Mouse (Mus musculus): ENCODE measurements around the gene Tmem63c. TPM values are rescaled to one million over a fixed set of nuclear protein-coding genes. Genes with fewer than 3 reads are reported as not detected.
A peak's percentile ranks its signal among the peaks of the same experiment; 100 is the strongest.

Gene Tmem63c
- polyA plus RNA-seq (2015; fragmentation: Nextera tagmentation; extraction: Ambion mirVana), result 0.05 and 0.13 TPM in 2 replicates

DNA sequence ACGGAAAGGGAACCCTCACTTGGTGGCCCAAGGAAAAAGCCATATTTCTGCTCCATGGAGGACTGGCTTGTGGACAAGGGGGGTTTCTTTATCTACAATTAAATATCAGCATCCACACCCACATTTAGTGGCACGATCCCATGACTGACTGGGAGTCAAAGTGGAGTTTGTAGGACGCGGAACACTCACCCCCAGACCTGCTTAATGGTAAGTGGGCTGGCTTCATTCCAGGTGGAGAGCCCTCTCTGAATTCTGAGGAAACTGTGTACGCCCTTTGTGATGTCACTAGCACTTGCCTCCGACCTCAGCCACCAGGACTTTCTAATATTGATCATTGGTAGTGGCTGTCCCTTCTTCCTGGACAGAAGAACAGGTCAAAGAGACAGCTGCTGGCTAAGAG lies at the start of gene Tmem63c:
Tmem63c (plus strand) TSS at position 301 of the 400 bp plus-strand sequence.
- DNase-seq (ENCODE audit: low spot score), result no peak

DNA sequence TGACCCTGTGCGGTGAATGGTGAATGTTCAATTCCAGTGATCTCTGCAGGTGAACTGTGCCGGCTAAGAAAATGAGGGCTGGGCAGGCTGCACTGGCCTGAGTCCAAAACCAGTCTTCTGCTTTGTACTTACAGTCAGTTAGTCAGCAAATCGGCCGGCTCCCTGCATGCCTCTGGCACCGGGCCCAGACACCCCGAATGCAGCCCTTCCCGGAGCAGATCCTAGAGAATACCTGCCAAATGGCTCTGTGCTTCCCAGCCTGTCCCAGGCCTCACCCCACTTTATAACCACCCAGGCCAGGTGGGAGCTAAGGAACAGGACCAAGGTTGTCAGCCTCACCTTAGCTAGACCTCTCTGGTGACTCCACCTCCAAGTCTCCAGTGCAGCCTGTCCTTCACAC lies 47.9 kb upstream of the Tmem63c start:
- DNase-seq (ENCODE audit: low spot score), result no peak

DNA sequence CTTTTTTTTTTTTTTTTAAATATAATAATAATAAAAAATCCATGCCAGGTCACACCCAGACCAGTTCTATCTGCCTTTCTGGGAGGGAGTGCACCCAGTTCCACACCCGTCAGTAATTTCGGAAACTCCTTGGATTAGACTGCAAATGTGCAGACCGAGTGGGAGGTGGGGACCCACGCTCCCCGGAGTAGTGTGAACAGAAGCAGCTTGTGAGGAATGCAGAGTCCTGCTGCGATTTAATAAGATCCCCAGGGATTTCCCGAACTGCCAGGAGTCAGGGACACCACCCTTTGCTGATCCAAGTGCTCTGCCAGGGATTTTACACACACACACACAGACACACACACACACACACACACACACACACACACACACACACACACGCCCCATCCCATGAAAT lies 47.4 kb upstream of the Tmem63c start:
- DNase-seq (ENCODE audit: low spot score), result no peak

DNA sequence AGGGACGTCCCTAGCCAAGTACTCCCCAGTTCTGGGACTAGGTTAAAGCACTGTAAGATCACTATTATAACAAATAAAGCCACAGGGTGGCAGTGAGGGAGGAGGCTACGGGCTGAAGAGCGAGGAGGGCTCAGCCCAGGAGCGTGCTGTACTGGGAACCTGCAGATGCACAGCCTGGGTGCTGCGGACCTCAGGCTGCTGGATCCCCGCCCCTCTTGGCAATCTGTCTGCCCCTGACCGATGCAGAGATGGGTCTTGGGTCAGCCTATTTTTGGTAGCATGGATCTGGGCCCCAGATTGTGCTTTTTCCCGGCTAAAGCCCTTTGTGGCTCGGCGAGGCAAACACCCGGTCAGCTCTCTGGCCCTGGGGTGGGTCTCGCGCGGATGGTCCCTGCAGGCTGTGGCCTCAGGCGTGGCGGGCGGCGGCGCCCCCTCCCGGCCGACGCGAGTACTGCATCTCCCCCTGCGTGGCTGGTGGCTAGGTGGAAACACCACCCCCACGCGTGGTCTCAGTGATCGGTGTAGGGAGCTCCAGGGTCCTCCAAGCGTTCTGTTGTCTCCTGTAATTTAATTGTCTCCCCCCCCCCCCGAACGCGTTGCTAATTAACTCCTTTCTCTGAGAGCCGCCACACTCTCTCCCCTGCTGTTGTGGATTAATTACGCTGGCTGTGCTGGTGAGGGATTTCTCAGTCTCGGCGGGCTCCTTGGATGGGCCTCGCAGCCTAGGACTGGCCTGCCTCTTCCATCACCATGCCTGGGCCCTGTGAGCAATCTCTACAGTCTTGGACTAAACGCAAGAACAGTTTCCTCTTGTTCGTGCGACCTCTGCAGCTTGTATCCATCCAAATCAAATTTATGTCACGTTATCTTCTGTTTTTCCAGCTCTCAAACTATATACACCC lies 46.5 kb upstream of the Tmem63c start:
- peak; percentile 54 for DNase-seq (ENCODE audit: low spot score)

DNA sequence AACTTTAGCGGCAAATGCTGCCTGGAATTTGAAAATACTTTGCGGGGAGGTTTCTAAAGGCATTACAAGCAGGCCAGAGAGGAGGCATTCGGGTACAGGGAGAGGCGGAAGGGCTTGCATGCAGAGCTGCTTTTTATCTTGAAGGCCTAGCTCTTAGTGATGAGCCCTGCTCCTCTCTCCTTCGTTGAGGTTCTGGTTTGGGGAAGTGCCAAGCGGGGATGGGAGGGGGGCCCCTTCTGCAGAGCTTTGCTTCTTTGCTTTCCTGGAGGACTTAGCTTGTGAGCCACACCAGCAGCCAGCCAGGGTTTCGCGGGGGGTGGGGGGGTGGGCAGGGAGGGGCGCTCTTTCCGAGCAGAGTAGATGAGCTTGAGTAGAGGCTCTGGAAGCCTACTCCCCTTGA lies 45.4 kb upstream of the Tmem63c start:
- no peak for DNase-seq (ENCODE audit: low spot score)

DNA sequence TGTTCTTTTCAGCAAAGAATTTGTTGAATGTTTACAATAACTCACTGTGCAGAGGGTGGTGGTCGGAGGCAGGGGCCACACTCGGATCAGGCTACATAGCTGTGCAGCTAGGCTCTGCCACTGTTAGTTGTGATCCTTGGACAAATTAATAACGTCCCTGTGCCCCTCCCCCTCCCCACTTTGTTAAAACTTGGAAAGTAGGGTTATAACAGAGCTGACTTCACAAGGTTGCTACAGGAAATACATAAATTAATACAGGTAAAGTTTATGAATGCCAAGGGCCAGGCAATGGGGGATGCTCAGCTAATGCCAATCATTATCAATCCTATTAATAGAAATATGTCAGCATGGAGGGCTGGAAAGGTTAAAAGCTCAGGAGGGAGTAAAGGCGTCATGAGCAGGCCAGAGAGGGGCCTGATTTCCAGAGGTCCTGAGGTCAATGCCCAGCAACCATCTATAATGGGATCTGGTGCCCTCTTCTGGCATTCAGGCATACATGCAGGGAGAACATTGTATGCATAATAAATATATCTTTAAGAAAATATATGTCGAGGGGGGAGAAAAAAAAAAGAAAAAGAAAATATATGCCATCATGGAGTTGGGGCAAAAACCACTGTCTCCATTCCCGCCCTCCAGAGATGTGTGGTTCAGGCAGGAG lies 44.5 kb upstream of the Tmem63c start:
- no peak for DNase-seq (ENCODE audit: low spot score)

DNA sequence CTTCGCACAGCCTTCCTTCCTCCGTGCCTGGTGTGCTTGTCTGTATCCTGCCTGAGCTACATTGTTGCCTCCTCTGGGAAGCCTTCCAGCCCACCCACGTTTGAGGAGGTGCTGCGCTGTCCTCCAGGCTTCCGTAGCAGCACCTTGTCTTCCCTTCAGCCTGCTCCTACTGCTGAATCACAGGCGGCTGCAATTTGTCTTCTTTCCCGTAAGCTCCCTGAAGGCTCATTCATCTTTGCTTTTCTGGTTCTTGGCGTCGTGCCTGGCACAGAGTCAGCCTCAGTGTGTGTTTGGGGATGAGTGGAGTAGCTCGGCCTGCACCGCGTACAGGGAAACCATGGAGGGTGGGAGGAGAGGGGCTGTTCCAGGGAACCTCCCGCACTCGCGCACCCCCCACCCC lies 43.3 kb upstream of the Tmem63c start:
- no peak for DNase-seq (ENCODE audit: low spot score)

DNA sequence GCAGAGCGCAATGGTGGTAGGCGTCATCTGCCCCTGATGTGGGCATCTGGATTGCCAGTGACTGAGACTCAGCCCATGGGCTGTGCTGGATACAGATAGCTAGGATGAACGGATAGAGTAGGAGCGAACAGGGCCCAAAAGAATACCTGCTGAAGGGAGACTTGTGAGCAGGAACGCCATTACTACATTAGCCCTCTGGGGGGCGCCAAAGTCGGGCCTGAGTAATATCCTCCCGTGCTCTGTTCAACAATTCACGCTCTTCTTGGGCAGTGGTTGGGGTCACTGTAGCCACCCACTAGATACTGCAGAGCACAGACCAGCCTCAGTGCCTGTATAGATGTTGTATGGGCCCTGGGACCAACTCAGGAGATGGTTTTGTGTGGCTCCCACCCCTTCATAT lies 40.0 kb upstream of the Tmem63c start:
- DNase-seq (ENCODE audit: low spot score), result no peak

DNA sequence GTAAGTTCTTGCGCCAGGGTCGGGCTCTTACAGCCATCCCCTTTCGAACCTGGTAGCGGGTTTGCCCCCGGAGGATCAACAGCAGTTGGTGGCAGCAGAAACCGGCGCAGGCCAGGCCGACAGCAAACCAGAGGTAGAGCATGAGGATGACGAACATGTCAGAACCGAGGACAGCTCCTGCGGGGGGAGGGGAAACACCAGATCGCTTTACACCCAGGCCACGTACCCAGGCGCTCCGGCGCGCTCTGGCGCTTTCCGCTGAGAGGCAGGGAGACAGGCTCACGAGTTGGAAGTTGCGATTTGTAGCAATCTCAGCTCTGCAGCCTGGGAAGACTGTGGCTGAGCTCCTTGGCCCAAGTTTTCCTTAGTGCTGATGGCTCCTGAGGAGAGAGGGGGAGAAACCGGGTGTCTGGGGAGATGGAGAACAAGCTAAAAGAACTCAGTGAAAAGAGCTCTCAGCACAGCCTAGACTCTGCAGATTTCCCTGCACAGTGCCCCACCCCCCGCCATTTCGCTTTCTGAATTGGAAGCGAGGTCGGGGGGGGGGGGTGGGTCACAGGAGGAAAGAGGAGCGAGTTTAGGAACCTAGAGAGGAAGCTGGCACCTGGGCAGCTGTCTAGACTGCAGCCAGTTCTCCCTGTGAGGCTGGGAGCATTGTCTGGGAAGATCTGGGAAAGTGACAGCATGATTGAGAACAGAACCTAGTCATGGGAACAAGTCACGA lies 37.5 kb upstream of the Tmem63c start:
- DNase-seq (ENCODE audit: low spot score), result peak; percentile 47

DNA sequence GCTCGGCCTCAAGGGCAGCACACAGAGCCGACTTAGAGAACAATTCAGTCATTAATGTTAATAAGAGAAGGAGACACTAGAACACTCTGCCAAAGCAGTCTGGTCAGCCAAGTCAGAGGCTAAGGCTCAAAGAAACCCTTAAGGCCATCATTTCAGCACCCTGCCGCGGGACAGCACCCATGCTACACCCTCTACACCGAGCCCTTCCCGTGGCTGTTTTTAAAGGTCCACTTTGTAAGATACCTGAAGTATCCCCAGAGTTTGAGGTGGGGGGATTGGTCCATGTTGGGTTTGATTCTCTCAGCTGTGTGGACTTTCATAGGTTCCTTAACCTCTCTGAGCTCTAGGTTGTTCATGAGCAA lies 37.0 kb upstream of the Tmem63c start:
- DNase-seq (ENCODE audit: low spot score), result peak; percentile 10

DNA sequence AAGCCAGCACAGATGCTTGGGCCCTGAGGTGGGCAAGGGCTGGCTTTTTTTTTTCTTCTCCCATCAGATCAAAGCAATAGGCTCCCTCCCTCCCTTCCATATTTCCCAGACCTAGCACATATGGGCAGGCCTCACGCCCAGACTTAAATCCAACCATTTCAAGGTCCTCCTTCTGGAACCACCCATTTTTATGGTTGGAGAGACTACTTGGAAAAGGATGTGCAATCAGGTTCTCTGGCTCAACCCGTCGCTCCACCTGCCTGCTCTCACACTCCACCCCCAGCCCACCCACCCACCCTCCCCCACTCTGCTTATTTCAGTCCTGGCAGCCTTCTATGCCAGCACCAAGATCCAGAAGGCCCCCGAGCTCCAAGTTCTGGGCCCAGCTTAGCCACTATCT lies 34.6 kb upstream of the Tmem63c start:
- DNase-seq (ENCODE audit: low spot score), result no peak

DNA sequence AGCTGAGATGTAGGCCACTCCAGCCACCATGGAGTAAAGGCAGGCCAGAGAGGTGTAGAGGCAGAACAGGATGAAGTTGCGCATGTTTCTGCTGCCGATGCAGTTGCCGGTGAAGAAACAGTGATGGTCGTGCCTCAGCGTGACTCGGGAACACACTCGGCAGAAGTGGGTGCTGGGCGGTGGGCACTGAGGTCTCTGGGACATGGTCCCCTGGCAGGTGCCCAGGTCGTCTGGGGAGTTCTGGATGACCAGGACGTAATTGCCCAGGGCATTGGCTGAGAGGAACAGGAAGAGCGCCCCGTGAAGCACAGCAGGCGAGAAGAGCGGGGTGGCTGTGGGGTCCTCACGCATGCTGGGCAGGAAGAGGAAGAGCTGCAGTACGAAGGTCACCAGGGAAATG lies 32.9 kb upstream of the Tmem63c start:
- no peak for DNase-seq (ENCODE audit: low spot score)

DNA sequence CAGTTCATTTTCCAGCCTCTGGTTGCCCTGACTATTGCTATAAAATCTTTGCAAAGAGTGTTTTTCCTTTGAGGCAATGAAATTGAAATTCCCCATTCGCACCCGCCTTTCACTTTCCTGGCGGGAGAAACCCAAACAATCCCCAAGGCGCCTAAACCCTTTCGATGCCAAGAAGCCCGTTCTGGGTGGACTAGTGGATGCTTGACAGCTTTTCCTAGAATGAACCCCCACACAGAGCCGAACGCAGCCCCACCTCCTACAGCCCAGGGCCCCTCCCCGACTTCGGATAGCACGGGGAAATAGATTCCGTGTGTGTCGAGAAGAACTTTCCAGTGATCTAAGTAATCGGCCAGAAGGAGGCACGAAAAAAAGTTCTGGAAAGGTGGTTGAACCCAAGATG lies 31.8 kb upstream of the Tmem63c start:
- no peak for DNase-seq (ENCODE audit: low spot score)

DNA sequence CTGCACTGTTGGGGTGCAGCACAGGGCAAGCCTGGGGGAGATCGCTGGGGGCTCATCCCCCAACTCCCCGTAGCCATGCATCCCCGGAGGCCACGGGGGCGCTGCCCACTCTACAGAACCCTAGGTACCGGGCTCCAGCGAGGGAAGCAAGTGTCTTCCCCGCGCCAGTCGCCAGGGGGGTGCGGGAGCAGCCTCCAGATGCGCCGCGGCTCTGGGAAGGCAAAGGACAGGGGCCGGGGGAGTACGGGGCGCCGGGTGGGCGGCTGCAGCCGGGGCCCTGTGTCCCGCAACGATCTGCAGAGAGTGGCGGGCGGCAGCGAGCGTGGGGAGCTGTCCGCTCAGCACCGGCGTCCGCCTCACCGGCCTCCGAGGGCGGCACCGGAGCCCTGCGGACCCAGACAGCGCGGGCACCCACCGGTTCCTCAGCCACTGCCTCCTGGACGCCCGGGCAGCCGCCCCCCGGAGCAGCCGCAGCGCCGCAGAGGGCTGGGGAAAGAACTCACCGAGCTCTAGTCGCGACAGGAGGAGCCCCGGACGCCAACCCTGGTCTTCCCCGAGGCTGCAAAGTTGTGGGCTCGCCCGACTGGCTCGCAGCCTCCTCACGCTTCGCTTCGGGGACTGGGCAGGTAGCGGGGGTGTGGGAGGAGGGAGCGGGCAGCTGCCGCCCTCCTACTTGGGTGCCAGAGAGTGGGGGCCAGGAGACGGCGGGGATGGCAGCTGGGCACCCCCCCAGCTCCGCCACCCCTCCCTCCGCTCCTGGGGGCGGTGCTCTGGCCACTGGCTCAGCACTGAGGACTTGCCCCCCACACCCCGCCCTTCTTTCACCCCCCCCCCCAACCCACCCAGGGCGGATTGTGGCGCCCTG lies 31.0 kb upstream of the Tmem63c start, which contains the start of gene Zdhhc22:
Zdhhc22 (minus strand) TSS at position 541 of the 865 bp plus-strand sequence.
- no peak for DNase-seq (ENCODE audit: low spot score)

DNA sequence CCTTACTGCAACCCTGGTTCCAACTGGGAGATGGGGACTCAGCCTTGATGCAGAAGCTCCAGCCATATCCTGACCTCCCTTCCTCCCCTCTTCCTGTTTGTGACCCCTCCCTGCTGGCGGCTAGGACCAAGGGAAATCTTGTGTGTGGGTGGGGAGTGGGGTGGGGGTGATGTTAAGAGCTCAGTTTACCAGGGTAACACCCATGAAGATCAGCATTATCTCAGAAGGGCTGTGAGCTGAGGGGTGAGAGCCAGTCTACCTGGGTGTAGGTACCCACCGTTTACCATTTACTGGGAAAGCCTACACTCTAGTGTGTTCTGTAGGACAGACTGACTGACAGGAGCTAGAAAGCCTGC lies 30.4 kb upstream of the Tmem63c start:
- DNase-seq (ENCODE audit: low spot score), result no peak

DNA sequence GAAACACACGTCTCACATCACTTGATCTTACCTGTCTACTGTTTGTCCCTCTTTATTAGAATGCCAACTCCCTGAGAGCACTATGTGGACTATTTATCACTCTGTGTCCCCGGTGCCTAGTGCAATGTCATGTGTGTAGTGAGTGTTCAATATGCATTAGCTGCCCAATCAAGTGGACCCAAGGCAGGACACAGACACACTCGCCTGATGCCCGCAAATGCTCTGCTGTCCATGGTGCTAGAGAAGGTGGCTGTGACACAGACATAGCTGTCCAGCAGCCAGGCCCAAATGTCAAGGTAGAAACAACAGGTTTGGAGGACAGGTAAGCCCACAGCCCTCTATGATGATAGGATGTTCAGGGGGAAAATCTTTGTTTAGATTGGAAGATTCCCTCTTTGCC lies 27.0 kb upstream of the Tmem63c start:
- no peak for DNase-seq (ENCODE audit: low spot score)

DNA sequence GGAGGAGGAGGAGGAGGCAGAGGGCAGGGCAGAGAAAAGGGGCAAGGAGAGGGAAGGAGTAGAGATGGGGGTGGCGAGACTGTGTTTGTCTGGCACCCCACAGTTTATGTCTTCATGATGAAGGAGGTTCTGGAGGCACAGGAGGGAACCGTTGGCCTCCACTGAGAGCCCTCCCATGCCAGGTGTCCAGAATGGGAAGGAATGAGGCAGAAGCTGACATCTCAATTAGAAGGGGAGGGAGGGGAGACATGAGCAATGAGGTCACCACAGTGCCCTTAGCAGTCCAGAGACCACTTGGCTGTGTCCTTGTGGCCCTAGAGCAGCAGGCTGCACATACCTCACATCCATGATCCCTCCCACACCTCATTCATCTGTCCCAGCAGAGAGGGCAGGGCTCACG lies 26.4 kb upstream of the Tmem63c start:
- no peak for DNase-seq (ENCODE audit: low spot score)

DNA sequence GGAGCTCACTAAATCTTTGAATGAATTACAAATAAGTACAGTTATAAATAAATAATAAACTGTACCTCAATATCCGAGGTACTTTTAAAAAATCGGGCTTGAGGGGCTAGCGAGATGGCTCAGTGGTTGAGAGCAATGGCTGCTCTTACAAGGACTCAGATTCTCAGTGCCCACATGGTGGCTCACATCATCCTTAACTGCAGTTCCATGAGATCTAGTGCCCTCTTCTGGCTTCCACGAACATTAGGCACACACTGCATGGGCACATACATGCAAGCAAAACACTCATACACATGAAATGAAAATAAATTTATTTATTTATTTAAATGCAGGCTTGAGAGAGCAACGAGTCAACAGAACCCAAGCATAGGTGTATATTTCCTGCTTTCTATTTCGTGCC lies 25.2 kb upstream of the Tmem63c start:
- DNase-seq (ENCODE audit: low spot score), result no peak

DNA sequence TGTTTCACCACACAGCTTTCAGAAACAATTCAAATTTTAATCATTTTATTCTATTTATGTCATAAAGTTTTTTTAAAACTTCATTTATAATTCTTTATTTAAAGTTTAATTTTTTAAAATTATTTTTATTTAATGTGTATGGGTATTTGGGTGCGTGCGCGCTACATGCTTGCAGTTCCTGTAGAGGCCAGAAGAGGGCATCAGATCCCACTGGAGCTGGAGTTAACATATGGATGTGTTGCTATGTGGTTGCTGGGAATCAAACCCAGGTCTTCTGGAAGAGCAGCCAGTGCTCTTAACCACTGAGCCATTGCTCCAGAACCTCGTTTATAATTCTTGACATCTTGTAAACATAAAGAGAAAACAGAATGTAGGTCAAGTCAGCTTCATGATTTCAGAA lies 22.4 kb upstream of the Tmem63c start:
- no peak for DNase-seq (ENCODE audit: low spot score)

DNA sequence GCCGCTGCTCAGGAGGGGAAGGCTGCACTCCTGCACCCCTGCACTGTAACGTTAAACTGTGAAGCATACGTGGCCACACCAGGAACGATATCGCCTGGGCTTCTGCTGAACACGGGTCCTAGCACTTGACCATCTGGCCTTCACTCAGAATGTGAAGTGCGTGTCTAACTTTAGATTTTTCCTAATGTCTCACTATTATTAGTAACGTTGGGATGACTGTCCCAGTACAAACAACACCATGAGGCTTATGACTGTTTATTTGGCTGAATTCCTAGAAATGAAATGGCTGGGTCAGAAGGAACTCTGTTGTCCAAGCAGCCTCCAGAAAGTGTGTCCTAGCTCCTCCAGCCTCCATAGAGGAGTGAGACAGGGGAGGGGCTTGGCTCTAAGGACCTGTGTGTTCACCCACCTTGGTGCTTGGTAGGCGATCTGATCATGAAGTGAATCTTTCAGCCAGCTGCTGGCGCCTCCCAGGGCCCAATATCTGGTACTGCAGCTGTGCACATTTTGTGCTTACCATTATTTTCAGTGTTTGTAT lies 21.8 kb upstream of the Tmem63c start:
- no peak for DNase-seq (ENCODE audit: low spot score)
